Mouse (Mus musculus): ENCODE measurements around the gene Bcas3.

Bcas3 gene

DNA sequence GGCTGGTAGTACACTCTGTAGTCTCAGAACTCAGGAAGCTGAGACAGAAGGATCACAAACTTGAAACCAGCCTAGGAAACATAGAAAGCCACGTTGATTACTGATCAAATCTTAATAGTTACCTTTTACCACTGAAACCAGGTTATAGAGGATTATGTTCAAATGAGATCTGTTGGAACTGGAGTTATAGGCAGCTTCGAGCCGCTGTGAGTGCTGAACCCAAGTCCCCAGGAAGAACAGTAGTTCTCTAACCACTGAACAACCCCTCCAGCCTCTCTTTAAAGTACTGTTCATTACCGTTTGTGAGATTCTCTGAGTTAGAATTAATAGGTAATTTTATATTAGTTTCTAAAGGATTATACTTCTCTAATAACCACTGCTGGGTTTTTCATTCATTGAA, 188.0 kb downstream of the Bcas3 start:
- no peak for DNase-seq

GRCm38 (mm10) chr11:85543311-85543710, 190.3 kb downstream of the Bcas3 start:
- DNase-seq, result no peak

GRCm38 (mm10) chr11:85545602-85546001, 192.6 kb downstream of the Bcas3 start:
- no peak for DNase-seq

- DNase-seq, result no peak
Measured at GRCm38 (mm10) chr11:85547966-85548365, 195.0 kb downstream of the Bcas3 start.

DNA sequence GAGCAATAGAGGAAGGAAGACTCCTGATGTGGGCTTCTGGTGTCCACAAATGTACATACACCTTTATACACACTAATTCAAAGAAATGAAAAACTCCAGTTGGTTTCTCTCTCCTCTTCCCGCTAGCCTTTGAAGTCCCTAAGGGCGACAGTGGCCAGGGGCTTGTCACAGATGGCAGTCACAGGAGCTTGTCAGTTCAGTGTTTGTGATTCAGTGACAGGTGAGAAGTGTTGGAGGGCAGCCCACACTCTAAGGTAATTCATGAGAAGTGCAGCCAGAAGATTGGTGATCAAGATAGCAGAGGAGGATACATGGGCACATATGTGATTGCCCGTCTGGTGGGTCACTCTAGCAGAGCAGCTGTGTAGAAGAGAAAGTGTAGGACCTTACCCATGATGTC, 196.7 kb downstream of the Bcas3 start:
- DNase-seq, result peak in 1 of 2 experiments; percentile 11

DNA sequence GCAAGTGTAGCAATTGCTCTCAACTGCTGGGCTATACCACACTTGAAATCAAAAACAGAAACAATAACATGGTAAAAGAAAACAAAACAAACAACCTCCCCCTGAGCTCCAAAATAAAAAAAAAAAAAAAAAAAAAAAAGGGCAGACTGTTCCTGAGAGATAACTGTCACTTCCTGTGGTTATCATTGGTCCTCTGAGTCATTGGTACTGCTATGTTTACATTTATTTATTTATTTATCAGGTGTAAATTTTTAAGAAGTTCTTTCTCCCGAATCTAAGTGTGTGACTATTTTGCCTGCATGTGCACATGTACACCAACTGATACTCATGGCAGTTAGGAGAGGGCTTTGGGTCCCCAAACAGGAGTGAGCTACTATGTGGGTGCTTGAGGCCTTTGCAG, 202.1 kb downstream of the Bcas3 start:
- no peak for DNase-seq

DNA sequence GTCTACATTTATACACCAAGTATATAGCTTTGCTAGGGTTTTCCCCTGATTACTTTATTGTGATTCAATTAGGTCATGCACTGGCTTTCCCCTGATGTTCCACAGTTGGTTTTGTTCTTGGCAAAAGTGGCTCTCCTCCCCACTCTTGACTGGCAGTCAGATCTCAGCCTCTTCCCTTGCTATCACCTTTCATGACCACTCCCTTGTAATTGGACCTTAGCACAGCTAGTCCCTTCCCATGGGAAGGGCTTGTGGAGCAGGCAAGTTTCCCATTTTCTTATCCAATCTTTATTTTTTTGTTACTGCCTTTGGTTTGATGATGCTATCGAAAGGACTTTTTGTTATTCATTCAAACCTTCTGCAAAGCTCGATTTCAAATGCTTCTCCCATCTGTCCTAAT, 202.8 kb downstream of the Bcas3 start:
- DNase-seq, result no peak

- DNase-seq, result no peak
Measured at GRCm38 (mm10) chr11:85565068-85565467, 212.1 kb downstream of the Bcas3 start.

DNA sequence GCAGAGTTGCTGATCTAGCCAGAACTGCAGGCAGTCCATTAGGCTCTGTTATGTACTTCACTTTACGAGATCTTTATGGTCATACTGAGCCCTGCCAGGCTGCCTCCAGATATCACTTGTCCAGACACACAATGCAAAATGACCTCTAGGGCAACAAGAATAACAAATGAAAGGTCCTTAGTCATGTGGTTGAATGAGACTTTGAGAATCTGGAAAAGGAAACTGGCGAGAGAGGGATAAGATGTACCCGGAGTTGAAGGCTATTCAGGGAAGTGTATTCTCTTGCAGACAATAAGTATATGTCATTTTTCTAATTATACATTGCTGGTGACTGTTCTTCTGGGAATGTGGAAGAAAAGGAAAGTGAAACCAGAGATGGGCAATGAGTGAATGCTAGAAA, 218.1 kb downstream of the Bcas3 start:
- no peak for DNase-seq

- no peak for DNase-seq
Measured at GRCm38 (mm10) chr11:85571936-85572335, 219.0 kb downstream of the Bcas3 start.

- no peak for DNase-seq
Measured at GRCm38 (mm10) chr11:85572590-85572989, 219.6 kb downstream of the Bcas3 start.

DNA sequence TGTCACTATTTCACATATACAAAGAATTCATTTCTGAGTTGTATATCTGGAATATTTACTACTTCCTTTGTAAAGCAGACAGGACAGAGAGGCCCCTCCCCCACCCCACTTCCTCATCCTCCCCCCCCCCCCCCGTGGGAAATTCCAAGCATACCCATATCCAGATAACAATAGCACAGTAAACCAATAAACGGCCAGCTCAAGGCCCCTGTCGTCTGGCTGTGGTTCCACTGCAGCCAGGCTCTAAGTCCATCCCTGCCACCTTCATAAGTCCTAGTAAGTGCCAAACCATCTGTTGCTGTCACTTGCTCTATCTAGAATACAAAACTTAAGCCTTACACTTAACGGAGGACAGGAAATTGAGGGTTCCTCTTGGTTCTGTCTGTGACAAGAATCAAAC, 221.5 kb downstream of the Bcas3 start:
- no peak for DNase-seq

GRCm38 (mm10) chr11:85577816-85578645, 225.1 kb downstream of the Bcas3 start:
- DNase-seq, result no peak

DNA sequence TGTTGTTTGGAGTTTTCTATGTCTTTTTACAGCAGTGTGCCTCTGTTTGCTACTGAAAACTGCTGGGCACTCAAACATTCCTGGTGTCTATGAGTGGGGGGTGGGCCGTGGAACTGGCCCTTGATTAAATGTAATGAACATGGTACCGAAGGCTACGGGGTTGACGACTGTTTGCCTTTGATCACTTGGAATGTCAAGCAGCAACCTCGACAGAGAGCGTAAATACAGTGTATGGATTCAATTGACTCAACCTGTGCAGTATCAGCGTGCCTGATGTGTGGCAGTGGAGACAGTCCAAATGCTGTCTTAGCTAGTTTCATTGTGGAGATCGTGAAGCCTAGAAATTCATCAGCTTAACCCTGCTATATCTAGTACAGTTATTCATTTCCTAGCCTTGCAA, 231.1 kb downstream of the Bcas3 start:
- no peak for DNase-seq

DNA sequence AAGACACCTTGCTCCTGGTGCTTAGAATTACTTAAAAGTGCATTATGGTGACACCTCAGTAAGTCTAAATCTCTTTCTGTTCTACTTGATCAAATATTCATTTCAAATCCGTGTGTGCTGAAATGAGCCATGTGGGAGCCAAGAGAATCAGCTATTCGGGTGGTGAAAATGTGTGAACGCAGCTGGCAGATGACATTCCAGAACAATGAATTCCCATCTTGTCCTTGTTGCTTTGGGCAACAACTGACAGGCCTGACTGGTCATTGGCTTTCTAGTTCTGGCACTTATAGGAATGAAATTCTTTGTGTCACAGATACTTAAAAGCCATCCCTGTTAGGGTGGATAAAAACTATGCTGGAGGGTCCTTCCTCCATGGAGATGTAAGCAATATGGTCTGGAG, 240.7 kb downstream of the Bcas3 start:
- DNase-seq, result no peak

- DNase-seq, result no peak
Measured at GRCm38 (mm10) chr11:85599251-85599650, 246.3 kb downstream of the Bcas3 start.

DNA sequence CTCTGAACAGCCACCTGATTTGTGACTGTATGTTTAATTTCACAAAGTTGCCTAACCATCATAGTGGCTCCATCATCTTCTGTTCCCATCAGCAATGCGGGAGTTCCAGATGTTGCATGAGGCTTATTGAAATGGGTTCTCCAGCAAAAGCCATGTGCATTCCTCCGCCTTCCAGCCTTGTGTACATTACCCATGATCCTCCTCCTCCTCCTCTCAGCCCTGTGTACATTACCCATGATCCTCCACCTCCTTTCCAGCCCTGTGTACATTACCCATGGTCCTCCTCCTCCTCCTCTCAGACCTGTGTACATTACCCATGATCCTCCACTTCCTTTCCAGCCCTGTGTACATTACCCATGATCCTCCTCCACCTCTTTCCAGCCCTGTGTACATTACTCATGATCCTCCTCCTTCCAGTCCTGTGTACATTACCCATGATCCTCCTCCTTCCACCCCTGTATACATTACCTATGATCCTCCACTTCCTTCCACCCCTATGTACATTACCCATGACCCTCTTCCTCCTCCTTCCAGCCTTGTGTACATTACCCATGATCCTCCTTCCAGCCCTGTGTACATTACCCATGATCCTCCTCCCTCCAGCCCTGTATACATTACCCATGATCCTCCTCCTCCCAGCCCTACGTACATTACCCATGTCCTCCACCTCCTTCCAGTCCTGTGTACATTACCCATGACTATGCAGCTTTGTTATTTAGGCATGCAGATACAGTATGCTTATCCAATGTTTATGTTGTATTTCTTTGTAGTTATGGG, 250.8 kb downstream of the Bcas3 start:
- no peak for DNase-seq

- peak; percentile 58 to 63 for DNase-seq
Measured at GRCm38 (mm10) chr11:85609303-85609940, 256.5 kb downstream of the Bcas3 start.

DNA sequence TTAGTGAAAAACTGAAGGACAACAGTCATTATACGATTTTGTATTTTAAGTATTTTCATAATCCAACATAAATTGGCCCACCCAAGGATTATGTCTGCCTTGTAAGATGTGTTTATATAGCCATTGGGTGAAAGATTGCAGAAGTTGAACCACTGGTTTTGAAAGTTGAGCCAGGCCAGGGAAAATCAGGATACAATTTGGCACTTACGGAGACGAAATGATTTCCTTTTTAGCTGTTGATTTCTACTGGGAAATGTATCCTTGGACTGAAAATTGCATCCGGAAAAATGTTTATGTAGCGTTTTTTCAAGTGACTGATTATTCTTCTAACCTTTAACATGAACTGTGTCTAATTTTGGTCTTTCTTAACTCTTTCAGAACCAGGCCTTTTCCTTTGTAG, 260.1 kb downstream of the Bcas3 start:
- no peak for DNase-seq

- no peak for DNase-seq
Measured at GRCm38 (mm10) chr11:85613586-85613985, 260.6 kb downstream of the Bcas3 start.

DNA sequence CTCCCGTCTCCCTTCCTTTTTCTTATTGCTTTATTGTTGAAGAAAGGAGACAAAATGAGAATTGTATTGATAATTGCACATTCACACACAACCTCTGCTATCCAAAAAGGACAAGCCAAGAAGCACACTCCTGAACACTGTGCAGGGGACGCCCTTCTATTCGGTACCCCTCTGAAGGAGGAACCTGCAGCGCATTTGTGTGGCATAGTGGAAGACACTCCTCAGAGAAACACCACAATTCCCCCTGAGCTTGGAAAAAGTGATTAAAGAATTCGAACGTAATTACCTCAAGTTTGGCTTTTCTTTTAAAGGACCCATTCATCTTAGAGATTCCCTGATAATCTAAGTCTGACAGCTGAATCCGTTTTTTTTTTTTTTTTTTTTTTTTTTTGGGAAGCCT, 261.5 kb downstream of the Bcas3 start:
- no peak for DNase-seq

DNA sequence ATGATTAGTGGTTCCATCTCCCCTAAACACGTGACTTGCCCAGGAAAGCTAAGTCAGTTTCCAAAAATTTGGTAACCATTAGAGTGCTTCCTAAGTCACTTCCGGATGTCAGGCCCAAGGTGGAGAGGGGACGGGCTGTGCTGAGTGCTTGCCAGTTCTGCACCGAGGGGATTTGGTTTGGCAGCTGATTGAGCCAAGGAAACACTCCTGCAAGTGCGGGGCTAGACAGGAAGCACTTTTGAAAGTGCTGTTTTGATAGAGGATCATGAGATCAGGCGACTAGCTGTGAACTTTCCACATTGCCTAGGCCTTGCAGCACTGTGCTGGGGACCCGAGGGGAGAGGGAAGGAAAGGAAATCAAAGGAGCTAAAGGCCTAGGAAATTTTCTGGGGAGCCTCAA, 262.5 kb downstream of the Bcas3 start:
- no peak for DNase-seq

DNA sequence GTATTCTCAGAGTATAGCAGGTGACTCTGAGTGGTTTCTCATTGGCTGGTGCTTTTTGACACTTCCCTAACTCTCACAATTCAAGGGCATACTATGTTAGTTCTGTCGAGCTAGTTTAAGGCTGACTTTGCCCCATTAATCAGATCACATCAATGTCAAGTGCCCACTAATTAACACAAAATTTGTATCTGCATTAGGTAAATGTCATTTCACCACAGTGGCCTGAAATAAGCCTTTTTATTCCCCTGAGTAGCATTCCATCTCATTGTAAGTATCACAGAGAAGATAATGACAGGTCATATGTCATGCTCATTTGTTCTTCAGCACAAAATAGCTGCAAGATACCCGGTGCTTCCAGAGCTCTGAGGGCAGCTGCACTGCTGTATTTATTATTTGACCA, 268.5 kb downstream of the Bcas3 start:
- DNase-seq, result no peak

DNA sequence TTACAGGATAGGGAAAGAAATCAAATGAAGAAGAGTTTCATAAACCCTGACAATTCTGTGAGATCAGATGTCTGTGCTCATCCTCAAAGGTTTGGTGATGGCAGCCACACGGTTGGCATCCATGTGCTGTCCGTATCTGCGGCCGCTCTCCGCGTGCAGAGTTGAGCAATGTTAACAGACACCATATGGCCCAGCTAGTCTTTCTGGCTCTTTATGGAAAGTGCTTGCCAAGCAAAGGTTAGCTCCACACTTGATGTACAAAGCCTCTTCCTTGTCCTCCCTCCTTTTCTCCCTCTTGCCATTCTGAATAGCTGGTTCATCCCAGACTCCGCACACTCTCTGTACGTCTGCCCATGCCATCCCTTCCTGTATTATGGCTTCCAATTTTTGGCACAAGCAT, 269.0 kb downstream of the Bcas3 start:
- peak; percentile 73 to 77 for DNase-seq

Data from cerebellum, postnatal 25 days (tissue).